Mouse (Mus musculus): ENCODE results near the gene Ccrl2. TPM values are rescaled to one million over a fixed set of nuclear protein-coding genes. Genes with fewer than 3 reads are reported as not detected.

Gene Ccrl2
- 1 to 10 TPM in 1 of 2 experiments, under 1 TPM in 1; 0.49 to 1.3 TPM for total RNA-seq (2021)
- long read RNA-seq, experiment 1, partial matches to known transcripts = 0 of 3 reads
- long read RNA-seq, experiment 1, other reads (novel, unspliced or antisense) = 0 of 3 reads
- long read RNA-seq, experiment 2, partial matches to known transcripts = 0 of 1 reads
- long read RNA-seq, experiment 2, other reads (novel, unspliced or antisense) = 0 of 1 reads

DNA sequence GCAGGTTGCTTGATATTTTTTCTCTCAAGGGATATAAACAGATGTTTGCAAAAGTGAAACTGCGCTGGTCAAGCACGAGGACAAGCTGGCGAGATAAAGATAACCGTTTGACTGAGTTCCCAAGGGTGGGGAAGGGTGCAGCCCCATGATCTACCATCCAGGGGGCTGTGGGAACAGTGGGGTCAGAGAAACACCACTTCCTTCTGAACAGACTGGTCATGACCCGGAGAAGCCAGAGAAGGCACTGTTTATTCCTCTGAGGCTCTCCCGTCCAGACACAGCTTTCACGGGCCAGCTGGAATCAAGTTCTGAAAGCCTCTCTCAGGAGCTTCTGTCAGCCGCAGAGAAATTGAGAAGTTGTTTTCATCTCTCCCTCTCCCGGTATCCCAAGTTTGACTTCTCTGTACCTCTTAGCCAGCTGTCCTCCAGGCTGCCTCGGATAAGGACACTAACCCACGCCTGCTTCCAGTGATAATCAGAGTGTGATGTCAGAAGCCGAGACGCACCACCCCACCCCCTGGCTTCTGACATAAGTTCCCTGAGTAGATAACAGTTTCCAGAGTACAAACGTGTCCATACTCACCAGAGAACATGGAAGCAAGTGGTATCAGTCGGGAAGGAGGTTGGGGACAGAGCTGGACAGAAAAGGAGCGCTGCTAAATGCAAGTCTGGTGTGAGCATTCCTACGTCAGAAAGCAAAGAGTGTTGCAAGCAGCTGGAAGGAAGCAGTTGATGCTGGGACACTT, at the start of gene Ccrl2:
Gene Ccrl2 (minus strand): TSS at position 722 of the 746 bp plus-strand sequence.
- intact Hi-C loops (cut with DNase I) = no loop called here
- peak within 1 kb of the TSS; percentile 63; the same call in 1 of the 2 replicates for H3K27ac ChIP-seq
- H3K4me3 ChIP-seq = peak within 1 kb of the TSS; percentile 50
- no peak; the same call in 1 of the 2 replicates for TF ChIP-seq CTCF (IDR thresholded peaks at IDR 0.05)
- no peak for DNase-seq (ENCODE audit: extremely low spot score in 1 of 2, low spot score in 2 of 2)

DNA sequence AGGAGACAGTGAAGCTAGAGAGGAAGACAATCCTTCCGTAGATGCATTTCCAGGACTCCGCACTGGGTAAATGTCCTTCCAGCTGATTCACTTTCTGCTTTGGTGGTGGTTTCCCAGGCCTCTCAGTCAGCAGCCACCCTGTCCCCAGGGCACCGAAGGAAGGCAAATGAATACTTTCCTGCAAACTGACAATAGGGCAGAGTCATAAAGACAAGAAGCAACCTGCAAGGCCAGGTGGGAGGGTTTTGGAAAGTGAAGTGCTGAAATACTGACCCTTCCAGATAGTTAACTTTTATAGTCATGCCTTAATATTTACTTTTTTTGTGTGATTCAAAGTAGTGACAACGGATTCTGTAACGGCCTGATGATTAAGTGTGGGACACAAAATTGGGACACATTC, 46.6 kb upstream of the Ccrl2 start:
- intact Hi-C loops (cut with DNase I) = no loop called here
- DNase-seq (ENCODE audit: extremely low spot score in 1 of 2, low spot score in 2 of 2) = no peak
- no peak for TF ChIP-seq CTCF (IDR thresholded peaks at IDR 0.05)

DNA sequence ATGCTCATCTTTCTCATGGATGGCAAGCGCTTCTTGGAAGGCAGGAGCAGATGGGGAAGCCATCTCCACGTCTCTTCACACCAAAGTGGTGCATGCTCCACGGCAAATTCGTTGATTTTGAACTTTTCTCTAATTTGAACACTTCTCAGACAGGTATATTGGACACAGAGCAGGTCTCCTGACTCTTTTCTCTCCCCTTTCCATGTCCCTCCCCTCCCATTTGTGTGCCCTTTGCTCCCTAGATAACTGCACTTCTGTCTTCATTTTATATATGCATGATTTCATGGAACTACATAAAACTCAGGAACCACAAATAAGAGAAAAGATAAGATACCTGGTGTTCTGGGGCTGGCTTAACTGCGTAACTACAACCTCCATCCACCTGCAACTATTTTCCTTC, 46.0 kb upstream of the Ccrl2 start:
- Histone ChIP-seq H3K27ac (no peak overlapping the region), H3K4me3 (no peak overlapping the region)
- intact Hi-C loops (cut with DNase I) = no loop called here
- no peak for TF ChIP-seq CTCF (IDR thresholded peaks at IDR 0.05)
- DNase-seq (ENCODE audit: extremely low spot score in 1 of 2, low spot score in 2 of 2) = no peak

More for the DNA sequence above, 46.6 kb upstream of the Ccrl2 start:
- H3K27ac ChIP-seq = no peak overlapping the region
- no peak overlapping the region for H3K4me3 ChIP-seq

DNA sequence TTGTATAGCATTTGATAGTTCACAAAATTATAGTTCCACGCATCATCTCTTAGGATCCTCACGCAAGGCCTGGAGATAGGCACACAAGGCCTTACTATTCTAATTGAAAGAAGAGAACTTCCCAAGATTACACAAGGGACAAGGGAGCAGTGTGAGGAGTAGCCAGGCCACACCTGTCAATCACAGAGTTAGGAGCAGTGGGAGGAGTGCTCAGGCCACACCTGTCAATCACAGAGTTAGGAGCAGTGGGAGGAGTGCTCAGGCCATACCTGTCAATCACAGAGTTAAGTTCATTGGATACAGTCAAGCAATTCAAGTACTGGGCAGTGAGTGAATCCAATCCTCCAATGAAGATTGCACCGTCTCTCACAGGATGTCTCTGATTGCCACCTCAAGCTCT, 43.1 kb upstream of the Ccrl2 start:
- Histone ChIP-seq H3K27ac (no peak overlapping the region), H3K4me3 (no peak overlapping the region)
- intact Hi-C loops (cut with DNase I) = no loop called here
- no peak for DNase-seq (ENCODE audit: extremely low spot score in 1 of 2, low spot score in 2 of 2)
- TF ChIP-seq CTCF (IDR thresholded peaks at IDR 0.05) = no peak

DNA sequence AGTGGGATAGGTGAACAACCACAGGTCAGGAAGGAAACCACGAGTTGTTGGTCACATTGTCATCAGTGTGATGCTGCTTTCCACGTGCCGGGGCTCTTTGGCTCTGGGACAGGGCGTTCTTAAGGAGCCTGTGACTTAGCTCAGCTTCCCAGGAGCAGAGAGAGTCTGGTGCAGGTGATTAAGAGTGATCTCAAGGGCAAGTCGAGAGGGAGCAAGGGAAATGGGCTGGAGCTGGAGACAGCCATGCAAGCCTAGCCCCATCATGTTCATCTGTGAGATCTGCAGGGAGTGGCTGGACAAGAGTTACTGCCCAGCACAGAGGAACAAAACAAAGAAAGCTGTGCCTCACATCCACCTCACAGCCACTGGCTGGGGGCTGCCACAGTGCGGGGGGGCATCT, 40.2 kb upstream of the Ccrl2 start:
- DNase-seq (ENCODE audit: extremely low spot score in 1 of 2, low spot score in 2 of 2) = no peak
- no peak for TF ChIP-seq CTCF (IDR thresholded peaks at IDR 0.05)
- H3K4me3 ChIP-seq = no peak overlapping the region
- intact Hi-C loops (cut with DNase I) = no loop called here
- no peak overlapping the region for H3K27ac ChIP-seq

DNA sequence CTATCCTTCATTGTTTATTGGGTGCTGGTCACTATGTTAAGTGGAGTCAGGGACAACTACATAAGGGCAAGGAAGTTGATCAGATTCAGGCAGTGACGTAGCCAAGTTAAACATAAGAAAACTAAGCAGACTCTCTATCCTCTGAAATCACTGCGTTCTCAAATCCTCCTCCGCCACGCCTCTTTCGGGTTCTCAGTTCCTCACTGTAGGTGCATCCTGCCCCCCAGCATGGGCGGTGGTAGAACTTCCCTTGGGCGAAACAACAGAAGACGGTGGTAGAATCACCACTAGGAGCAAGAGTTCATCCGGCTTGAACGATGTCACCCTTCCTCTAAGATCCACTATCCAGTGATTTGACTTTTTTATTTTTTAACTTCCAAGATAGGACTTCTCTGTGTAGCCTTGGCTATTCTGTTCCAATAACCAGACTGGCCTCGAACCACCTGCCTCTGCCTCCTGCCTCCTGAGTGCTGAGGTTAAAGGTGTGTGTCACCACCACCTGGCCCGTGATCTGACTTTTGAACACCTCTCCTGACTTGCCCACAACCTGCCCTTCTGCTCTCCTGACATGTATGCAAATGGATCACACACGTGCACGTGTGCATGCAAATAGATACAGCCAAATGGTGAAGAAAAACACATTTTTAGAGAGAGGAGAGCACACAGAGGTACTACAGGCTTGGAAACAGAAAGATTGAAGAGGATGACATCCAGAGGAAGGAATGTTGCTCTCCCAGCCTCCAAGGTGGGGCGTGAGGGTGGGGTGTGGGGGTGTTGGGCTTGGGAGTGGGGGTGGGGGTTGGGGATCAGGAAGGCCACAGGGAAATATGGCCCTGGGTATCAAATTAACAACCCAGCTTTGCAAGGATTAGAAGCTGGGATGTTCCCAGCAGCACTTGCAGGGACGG, 39.4 kb upstream of the Ccrl2 start:
- DNase-seq (ENCODE audit: extremely low spot score in 1 of 2, low spot score in 2 of 2) = no peak
- H3K4me3 ChIP-seq = no peak overlapping the region
- intact Hi-C loops (cut with DNase I) = no loop called here
- H3K27ac ChIP-seq = no peak overlapping the region
- TF ChIP-seq CTCF (IDR thresholded peaks at IDR 0.05) = no peak

DNA sequence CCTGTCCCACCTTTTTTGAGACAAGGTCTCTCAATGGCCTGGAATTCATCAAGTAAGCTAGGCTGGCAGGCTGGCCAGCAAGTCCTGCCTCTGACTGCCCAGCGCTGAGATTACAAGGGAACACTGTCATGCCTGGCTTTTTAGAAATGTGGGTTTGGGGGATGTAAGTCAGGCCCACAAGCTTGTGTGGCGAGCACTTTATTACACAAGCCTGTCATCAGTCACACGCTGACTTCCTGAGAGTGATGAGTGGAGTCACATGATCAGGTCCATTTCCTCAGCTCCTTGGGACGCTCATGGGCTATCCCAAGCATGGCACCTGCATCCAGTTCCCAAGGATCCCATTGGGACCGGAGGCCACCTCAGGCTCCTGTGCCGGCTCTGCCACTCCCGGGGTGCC, 38.4 kb upstream of the Ccrl2 start:
- Histone ChIP-seq H3K4me3 (no peak overlapping the region), H3K27ac (no peak overlapping the region)
- intact Hi-C loops (cut with DNase I) = no loop called here
- no peak for TF ChIP-seq CTCF (IDR thresholded peaks at IDR 0.05)
- DNase-seq (ENCODE audit: extremely low spot score in 1 of 2, low spot score in 2 of 2) = no peak

DNA sequence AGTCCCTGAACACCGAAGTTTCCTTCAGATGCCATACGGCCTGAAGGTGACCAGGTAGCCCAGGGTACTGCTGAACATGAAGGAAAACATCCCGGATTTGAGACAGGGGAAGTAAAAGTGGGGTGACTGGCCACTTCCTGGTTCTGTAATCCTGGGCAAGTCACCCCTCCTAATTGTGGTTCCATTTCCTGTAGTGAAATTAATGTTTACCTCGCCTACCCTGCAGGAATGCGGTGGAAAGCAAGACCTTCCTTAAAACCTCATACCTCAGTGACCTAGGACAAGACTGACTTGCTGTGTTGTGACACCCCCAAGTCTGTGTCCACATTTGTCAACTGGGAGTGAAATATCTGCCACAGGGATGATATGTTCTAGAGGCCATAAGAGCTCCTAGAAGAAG, 37.3 kb upstream of the Ccrl2 start:
- Histone ChIP-seq H3K27ac (no peak overlapping the region), H3K4me3 (no peak overlapping the region)
- no peak for DNase-seq (ENCODE audit: extremely low spot score in 1 of 2, low spot score in 2 of 2)
- no peak for TF ChIP-seq CTCF (IDR thresholded peaks at IDR 0.05)
- intact Hi-C loops (cut with DNase I) = loop anchor here (5.0 kb wide), 1 partner anchor 158 kb away; no protein-coding TSS in a partner anchor

DNA sequence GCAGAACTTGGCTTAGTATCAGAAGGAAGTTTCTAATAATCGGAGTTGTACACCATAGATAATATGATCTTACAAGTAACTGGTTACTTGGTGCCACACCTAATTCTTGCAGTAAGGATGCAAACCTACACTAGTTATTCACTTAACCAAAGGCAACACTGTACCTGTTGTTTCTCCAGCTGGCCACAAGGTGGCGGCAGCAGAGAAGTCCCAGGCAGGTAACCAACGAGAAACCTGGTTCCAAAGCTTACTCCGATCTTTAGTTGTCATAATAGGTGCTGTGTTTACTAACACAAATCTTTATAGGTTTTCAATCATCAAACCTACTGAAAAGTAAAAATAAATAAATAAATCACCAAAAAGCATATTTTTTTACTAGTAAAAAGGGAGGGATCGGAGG, 35.8 kb upstream of the Ccrl2 start:
- peak; percentile 59 to 64 for DNase-seq (ENCODE audit: extremely low spot score in 1 of 2, low spot score in 2 of 2)
- H3K27ac ChIP-seq = no peak overlapping the region
- TF ChIP-seq CTCF (IDR thresholded peaks at IDR 0.05) = peak; percentile 93
- peak overlapping the region; percentile 1; the same call in 1 of the 2 replicates for H3K4me3 ChIP-seq
- intact Hi-C loops (cut with DNase I) = loop anchor here (5.0 kb wide), 1 partner anchor 159 kb away; no protein-coding TSS in a partner anchor

DNA sequence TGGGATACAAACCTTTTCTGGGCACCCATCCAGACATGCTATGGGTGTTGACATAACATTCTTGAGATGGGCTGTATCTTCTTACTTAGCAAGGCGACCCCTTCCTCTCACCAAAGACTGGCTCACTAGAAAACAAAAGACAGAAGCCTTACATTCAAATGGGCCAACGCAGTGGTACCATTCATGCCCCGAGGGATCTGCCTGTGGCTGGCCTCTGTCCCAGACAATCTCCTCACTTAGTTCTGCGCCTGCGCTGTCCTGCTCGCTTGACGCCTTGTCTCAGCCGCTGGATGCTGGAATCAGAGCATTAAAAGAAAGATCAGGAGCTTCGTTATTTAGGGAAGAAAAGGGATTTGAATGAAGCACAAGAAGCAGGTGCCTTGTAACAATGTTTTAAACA, 35.3 kb upstream of the Ccrl2 start:
- intact Hi-C loops (cut with DNase I) = loop anchor here (5.0 kb wide), 1 partner anchor 160 kb away; no protein-coding TSS in a partner anchor

DNA sequence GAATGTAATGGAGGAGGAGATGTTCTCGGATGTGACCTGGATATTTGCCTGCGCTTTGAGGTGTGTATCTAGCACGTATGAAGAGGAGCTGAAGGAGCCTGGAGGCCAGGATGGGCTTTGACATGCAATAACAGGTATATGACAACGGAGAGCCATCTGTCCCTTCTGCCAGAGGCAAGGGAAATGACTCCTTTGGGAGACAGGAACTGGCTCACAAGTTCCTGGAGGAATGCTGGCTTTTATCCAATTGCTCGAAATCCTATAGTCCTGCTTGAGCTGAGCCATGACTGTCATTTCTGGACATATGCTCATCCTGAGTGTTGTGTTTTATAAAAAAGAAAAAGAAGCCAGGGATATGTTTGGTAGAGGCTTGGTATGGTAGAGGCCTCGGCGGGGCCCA, 31.6 kb upstream of the Ccrl2 start:
- no peak for DNase-seq (ENCODE audit: extremely low spot score in 1 of 2, low spot score in 2 of 2)
- no peak for TF ChIP-seq CTCF (IDR thresholded peaks at IDR 0.05)
- intact Hi-C loops (cut with DNase I) = no loop called here
- Histone ChIP-seq H3K4me3 (no peak overlapping the region), H3K27ac (no peak overlapping the region)

More for the DNA sequence above, 35.3 kb upstream of the Ccrl2 start:
- Histone ChIP-seq H3K27ac (no peak overlapping the region), H3K4me3 (peak overlapping the region; percentile 1; the same call in 1 of the 2 replicates)
- DNase-seq (ENCODE audit: extremely low spot score in 1 of 2, low spot score in 2 of 2) = peak; percentile 15 to 39
- no peak for TF ChIP-seq CTCF (IDR thresholded peaks at IDR 0.05)

DNA sequence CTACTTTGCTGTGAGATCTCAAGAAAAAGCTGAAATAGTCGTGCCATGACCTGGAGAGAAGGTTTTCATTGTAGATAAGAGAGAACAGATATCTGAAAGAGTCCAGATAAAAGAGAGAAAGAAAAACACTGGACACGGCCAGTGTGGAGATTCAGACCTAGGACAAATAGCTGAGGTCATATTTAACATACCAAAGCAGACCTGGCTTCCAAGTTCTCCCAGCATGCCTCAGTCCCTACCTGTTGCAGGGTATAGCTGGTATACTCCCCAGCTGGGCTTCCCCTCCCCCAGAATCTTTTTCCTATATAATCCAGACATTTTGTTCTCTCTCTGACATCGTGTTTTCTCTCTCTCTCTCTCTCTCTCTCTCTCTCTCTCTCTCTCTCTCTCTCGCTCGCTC, 30.6 kb upstream of the Ccrl2 start:
- H3K4me3 ChIP-seq = no peak overlapping the region
- intact Hi-C loops (cut with DNase I) = no loop called here
- H3K27ac ChIP-seq = no peak overlapping the region
- TF ChIP-seq CTCF (IDR thresholded peaks at IDR 0.05) = no peak
- DNase-seq (ENCODE audit: extremely low spot score in 1 of 2, low spot score in 2 of 2) = no peak

Measured in left cerebral cortex, adult 2 months (tissue).